Mouse (Mus musculus) heart, adult 18-20 months (tissue): ENCODE measurements around the gene Hopx. TPM values are rescaled to one million over a fixed set of nuclear protein-coding genes. Genes with fewer than 3 reads are reported as not detected.

ENCODE experiments used
- DNase-seq, 2 experiments: peaks; one replicate each; pipeline ENCODE4 v3.0.0; 2021 to 2022; ENCODE audit warnings: mixed read lengths in 1 of 2
- total RNA-seq, 2 experiments: library from RNA; stranded (reverse); gene quantifications; 2 replicates each; pipeline ENCODE4 v1.2.3; 2021

The Hopx gene
- total RNA-seq, 2 experiments from 2014 or later: 417 to 443 TPM

DNA sequence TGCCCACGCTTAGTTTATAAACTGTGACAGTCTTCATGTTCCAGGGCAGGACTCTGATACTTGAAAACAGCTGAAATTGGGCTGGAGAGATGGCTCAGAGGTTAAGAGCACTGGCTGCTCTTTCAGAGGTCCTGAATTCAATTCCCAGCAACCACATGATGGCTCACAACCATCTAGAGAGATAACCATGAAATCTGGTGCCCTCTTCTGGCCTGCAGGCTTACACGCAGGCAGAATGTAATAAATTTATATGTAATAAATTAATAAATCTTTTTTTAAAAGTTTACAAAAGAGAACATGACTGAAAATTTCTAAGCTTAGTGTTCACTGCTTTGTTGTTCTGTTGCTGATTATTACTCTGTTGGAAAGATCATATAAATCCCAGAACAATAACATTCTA is 43.9 kb downstream of the Hopx start:
- no peak for DNase-seq

DNA sequence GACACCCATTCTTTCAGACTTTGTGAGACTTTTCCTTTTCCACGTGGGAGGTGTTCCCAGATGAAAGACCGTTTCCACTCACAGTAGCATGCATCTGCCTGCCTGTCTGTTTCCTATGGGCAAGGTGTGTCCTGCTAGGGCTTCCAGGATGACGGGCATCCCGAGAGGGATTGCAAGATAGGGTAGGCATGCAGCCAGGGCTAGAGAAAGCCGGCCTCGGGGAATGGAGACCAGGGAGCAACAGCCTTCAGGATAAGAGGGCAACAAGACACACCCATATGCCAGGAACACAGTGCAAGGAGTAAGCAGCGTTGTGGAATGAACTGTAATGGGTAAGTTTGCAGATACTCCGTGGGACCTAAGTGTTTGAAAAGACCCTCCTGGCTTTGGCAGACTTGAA is 47.6 kb downstream of the Hopx start:
- DNase-seq: no peak

DNA sequence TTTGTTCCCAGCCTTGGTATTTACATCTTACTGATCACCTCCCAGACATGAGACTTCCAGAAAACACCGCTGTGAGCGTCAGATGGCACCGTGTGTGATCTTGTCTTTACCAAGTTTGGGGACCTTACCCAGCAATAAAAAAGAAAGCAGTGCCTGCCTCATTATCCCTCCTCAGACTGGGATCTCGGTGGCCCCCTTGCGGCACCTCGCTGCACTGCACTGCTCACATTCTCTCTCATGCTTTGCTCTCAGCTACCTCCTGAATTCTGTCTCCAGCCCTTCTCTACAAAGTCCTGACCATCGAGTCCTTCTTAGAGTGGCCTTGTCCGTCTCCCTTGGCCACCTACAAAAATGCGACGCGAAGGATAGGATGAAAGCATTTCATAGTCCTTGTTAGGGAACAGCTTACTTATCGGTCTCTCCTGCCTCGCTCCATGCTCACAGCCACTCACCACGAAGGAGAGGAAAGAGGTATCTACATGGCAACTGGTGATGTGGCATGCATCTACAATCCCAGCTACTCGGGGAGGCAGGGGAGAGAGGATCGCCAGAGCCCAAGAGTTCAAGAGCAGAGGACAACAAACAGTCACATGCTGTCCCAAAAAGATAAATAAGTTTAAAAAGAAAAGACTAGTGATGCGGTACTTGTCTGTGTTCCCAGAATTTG is 53.4 kb downstream of the Hopx start:
- peak; percentile 44 to 80 for DNase-seq

DNA sequence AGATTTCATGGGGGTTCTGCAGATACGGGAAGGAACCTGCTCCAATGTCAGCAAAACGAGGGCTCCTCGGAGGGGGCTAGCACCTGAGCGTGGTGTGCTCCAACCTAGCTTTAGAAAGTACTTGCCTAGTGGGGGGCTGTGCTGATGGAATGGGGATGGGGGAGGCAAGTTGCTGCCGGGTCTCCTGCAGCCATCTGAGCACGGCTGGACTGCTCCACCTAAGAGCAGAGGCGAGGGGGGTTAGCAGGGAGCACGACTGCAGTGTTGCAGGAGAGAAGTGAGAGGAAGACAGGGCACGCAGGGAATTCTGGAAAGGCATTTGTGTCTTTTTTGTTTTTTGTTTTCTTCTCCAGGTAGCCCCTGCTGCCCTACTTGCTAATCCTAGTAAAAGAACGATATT is 54.6 kb downstream of the Hopx start:
- no peak for DNase-seq

DNA sequence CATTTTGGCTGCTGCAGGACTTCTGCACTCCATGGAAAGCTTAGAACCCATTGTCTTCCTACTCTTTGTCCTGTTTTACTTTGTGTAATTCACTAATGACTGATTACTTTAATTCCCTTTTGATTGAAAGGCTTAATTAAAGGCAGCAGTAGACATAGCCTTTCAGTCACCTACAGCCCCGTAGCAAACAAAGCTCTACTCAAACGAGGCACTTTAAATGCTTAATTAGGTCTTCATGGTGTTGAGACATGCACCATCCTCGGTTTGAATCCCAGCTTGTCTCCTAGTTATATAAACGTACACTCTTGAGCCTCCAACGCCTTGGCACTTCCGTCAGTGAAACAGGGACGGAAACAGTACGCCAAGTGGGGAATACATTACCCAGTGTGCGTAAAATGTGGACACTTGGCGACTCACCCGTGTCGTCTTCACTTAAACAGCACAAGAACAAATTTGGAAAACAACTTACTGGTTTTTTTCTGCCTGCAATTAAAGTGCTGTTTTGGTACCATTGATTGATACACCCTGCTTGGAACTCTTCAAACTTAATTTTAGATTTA is 58.0 kb downstream of the Hopx start:
- DNase-seq: no peak

DNA sequence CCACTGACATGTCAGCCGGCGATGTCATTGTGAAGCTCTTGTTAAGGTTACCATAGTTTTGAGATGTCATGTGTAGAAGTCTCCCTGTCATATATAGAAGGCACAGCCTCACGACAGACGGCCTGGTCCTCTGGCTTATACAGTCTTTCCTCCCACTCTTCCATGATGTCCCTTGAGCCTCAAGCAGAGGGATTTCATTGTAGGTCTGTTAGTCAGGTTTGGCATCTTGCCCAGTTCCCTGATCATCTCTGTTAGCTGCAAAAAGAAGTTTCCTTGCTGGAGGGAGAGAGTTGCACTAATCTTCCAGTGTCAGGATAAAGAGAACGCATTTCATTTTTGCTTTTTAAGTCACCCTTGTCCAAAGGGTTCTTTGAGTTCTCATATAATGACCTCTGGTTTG is 62.3 kb downstream of the Hopx start:
- DNase-seq: no peak

DNA sequence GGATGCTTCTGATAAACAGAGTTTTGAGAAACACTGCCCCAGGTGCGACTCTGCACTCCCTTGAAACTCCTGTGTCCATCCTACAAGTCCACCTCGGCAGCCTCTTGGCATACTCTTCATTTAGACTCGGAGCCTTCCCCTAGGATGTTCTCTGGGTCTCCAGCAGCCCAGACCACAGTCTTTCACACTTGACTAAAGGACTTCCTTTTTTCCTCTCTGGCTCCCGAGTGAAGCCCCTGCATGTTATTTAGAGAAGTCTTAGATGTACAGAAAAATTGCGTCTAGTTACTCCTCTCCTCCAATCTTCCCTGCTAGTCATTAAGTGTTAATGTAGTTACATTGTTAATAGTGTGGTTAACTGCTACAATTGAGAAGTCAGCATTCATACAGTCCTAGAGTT is 70.6 kb downstream of the Hopx start:
- no peak for DNase-seq

DNA sequence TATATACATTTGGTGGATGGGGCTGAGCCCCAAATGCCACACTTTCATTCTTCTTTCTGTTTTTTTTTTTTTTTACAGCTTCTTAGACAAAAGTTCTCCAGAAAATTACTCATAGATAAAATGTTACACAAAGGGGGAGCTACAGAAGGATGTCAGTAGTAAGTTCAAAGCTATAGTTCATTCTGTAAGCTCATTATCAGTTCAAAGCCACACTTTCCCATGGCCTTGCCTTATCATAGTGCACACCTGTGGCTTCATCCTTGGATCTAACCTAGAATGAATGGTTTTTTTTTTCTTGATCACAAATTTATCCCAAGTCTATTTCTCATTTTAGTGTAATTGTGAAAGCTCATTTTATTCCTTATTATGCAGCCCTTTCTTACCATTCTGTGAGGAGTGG is 75.5 kb downstream of the Hopx start:
- no peak for DNase-seq

DNA sequence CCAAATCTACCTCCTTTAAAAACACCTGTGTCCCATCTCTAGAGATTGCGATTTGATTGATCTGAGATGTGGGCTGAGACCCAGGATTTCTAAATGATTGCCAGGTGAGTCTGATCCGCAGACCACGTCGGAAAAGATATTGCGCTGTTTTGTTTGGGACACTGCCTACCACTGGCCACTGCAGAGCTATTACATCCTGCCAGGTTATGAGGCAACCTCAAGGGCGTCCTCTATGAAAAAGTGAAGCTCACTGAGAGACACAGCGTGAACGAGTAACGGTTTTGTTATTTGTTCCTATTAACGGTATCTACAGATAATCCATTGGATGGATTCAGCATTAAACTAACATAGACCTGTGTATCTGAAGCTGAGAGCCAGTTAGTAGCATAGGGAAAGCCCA is 76.5 kb downstream of the Hopx start:
- DNase-seq: no peak

Other genes with a start within 250 kb of the Hopx start
- 10 to 100 TPM; 16.8 to 16.9 TPM for gene Aasdh, start 209.6 kb downstream of the Hopx start, total RNA-seq
- 100 to 1,000 TPM; 159 TPM for gene Paics, start 163.8 kb downstream of the Hopx start, total RNA-seq
- gene Ppat, start 163.5 kb downstream of the Hopx start, total RNA-seq: 10 to 100 TPM; 13.3 to 15.1 TPM
- gene Srp72, start 140.4 kb downstream of the Hopx start, total RNA-seq: 10 to 100 TPM; 40.4 to 50.6 TPM
- not detected for gene Arl9, start 111.1 kb downstream of the Hopx start, total RNA-seq
- gene Thegl, start 99.1 kb downstream of the Hopx start, total RNA-seq: not detected
- not detected for gene Spink2, start 96.3 kb upstream of the Hopx start, total RNA-seq
- gene Rest, start 150.4 kb upstream of the Hopx start, total RNA-seq: 10 to 100 TPM; 13.2 to 13.5 TPM
- gene Noa1, start 195.0 kb upstream of the Hopx start, total RNA-seq: 10 to 100 TPM; 22.1 to 25.7 TPM
- gene Polr2b, start 195.0 kb upstream of the Hopx start, total RNA-seq: 10 to 100 TPM; 32.8 to 36.7 TPM